Mouse (Mus musculus) heart, postnatal 36 days (tissue): ENCODE data around the gene Serpina3f. TPM values are rescaled to one million over a fixed set of nuclear protein-coding genes. Genes with fewer than 3 reads are reported as not detected.

ENCODE experiments used
- DNase-seq, 2 experiments: peaks; one replicate each; pipeline ENCODE4 v3.0.0; 2021 to 2022
- intact Hi-C: fragments of 180-260 bp; cut with DNase I; formaldehyde crosslinking; loops from one replicate; pipeline ENCODE4 v1.15.1; 2025
- total RNA-seq, 2 experiments: library from RNA; stranded (reverse); gene quantifications; 2 replicates each; pipeline ENCODE4 v1.2.3; 2021

The Serpina3f gene
- total RNA-seq, 2 experiments from 2014 or later, result not detected

- peak; percentile 14 to 28 for DNase-seq
These were observed 31.3 kb downstream of the Serpina3f start for GRCm38 (mm10) chr12:104245595-104245994.

GRCm38 (mm10) chr12:104247553-104248002 lies 33.2 kb downstream of the Serpina3f start:
- DNase-seq, result peak in 1 of 2 experiments; percentile 6
- intact Hi-C loops, result no loop called here

More at GRCm38 (mm10) chr12:104245595-104245994, 31.3 kb downstream of the Serpina3f start:
- intact Hi-C loops, result no loop called here

- intact Hi-C loops, result no loop called here
- DNase-seq, result no peak
These were observed 33.9 kb downstream of the Serpina3f start for GRCm38 (mm10) chr12:104248231-104248630.

- DNase-seq, result no peak
- intact Hi-C loops, result no loop called here
These were observed 46.7 kb downstream of the Serpina3f start for GRCm38 (mm10) chr12:104261041-104261440.

GRCm38 (mm10) chr12:104262863-104263262 lies 48.5 kb downstream of the Serpina3f start, which contains the start of gene Serpina3i:
Gene Serpina3i, plus strand, starts transcription at chr12:104263122.
- no peak for DNase-seq
- intact Hi-C loops, result no loop called here

GRCm38 (mm10) chr12:104266374-104266773 lies 52.0 kb downstream of the Serpina3f start:
- no peak for DNase-seq
- intact Hi-C loops, result no loop called here

Other genes with a start within 250 kb of the Serpina3f start
- gene Serpina11, start 224.6 kb upstream of the Serpina3f start, total RNA-seq, result not detected
- gene Serpina9, start 200.8 kb upstream of the Serpina3f start, total RNA-seq, result not detected
- not detected for gene Serpina12, start 170.1 kb upstream of the Serpina3f start, total RNA-seq
- not detected for gene Serpina5, start 113.4 kb upstream of the Serpina3f start, total RNA-seq
- not detected for gene Serpina3a, start 101.8 kb upstream of the Serpina3f start, total RNA-seq
- not detected for gene Serpina3b, start 86.5 kb upstream of the Serpina3f start, total RNA-seq
- gene Serpina3c, start 60.7 kb upstream of the Serpina3f start, total RNA-seq, result 1 to 10 TPM in 1 of 2 experiments, under 1 TPM in 1; 0.61 to 1.2 TPM
- gene Serpina3g, start 21.7 kb downstream of the Serpina3f start, total RNA-seq, result 1 to 10 TPM; 1.4 to 2.0 TPM
- under 1 TPM in 1 of 2 experiments, not detected in 1; 0.49 TPM for gene Serpina3i, start 48.6 kb downstream of the Serpina3f start, total RNA-seq
- gene Serpina3j, start 100.0 kb downstream of the Serpina3f start, total RNA-seq, result not detected
- not detected for gene Serpina3k, start 123.9 kb downstream of the Serpina3f start, total RNA-seq
- not detected for gene Serpina3m, start 123.9 kb downstream of the Serpina3f start, total RNA-seq
- gene Serpina3n, start 192.2 kb downstream of the Serpina3f start, total RNA-seq, result 1 to 10 TPM; 5.7 to 8.2 TPM